Mouse (Mus musculus) urinary bladder, postnatal 36 days (tissue): Measurements from ENCODE around the gene Olfr259.

Experiments
- DNase-seq, 2 experiments: peaks; one replicate each; pipeline ENCODE4 v3.0.0; 2022; ENCODE audit warnings: low spot score in 2 of 2, mixed read lengths in 1 of 2

The Olfr259 gene

GRCm38 (mm10) chr2:87114467-87114866, at the start of gene Olfr259:
Olfr259 (minus strand) TSS chr2:87114567.
- no peak for DNase-seq

DNA sequence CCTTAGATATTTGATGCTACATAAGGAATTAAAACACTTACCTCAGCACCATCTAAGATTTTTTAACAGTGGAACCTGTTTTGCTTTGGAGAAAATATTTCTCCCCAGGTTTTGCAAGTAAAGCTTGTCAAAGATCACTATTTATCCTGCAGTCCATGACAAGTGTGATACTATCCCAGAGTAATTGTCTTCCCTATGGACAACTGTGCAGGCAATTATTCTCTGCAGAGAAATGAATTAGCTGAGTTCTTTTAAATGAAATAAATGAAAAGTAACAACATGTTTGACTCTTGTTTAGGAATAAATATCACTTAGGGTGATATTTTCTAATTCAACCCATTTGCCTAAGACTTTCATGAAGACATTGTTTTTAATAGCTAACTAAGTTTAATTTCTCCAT, 38.2 kb upstream of the Olfr259 start, which contains the start of gene Olfr1111:
Gene Olfr1111, minus strand, starts transcription at position 101 of the 400 bp plus-strand sequence.
- DNase-seq = no peak

- DNase-seq = no peak
Measured at GRCm38 (mm10) chr2:87140200-87140599, 25.8 kb upstream of the Olfr259 start, which contains the start of gene Olfr1110. Olfr1110 (minus strand) TSS chr2:87140300.

DNA sequence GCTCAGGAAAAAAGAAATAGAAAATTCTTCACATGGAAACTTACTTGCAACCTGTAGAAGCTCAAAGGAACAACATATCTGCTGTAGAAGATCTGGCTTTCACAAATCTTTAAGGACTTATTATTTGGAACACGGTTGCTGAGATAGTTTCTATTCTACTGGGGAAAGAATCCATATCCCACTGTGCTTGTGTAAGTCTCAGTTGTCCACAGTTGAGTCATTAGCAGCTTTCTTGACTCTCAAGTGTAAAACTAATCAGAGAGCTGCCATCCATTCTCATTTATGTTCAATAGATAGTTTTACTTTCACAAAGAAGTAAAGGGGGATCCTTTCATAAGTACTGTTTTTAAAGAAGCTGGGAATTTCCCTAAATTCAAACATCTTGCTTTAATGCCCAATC, 18.5 kb downstream of the Olfr259 start, which contains the start of gene Olfr1109:
Gene Olfr1109, minus strand, starts transcription at position 101 of the 400 bp plus-strand sequence.
- DNase-seq = no peak

GRCm38 (mm10) chr2:87075717-87076116, 38.6 kb downstream of the Olfr259 start, which contains the start of gene Olfr1107:
Olfr1107 (minus strand) TSS chr2:87075817.
- DNase-seq = no peak
